Mouse (Mus musculus): ENCODE measurements around the gene Rbp2.

GRCm38 (mm10) chr9:98497990-98498389 is 12.1 kb downstream of the Rbp2 start:
- TF ChIP-seq CTCF (IDR thresholded peaks at IDR 0.05; ENCODE audit: low read depth) (no peak), EP300 (IDR thresholded peaks at IDR 0.05; ENCODE audit: low read depth) (no peak)

Measured in heart, postnatal 0 days (tissue).